Mouse (Mus musculus) retina, embryonic 14.5 days (tissue): ENCODE results near the gene Slc4a3.

Experiments used
- DNase-seq: peaks from one replicate; pipeline ENCODE4 v3.0.0-alpha.2; 2015; ENCODE audit warnings: low spot score

Slc4a3 gene

GRCm38 (mm10) chr1:75560206-75560913 lies 14.3 kb downstream of the Slc4a3 start:
- no peak for DNase-seq

- DNase-seq, result no peak
These were observed 15.3 kb downstream of the Slc4a3 start for GRCm38 (mm10) chr1:75561221-75561897.

GRCm38 (mm10) chr1:75561898-75562238 lies 15.8 kb downstream of the Slc4a3 start:
- DNase-seq, result no peak

- DNase-seq, result no peak
These were observed 18.0 kb downstream of the Slc4a3 start for GRCm38 (mm10) chr1:75564102-75564501.

GRCm38 (mm10) chr1:75564916-75565315 lies 18.9 kb downstream of the Slc4a3 start:
- DNase-seq, result no peak

- no peak for DNase-seq
These were observed 19.6 kb downstream of the Slc4a3 start for GRCm38 (mm10) chr1:75565616-75566015.

- no peak for DNase-seq
These were observed 24.3 kb downstream of the Slc4a3 start for GRCm38 (mm10) chr1:75570403-75570802.

- no peak for DNase-seq
These were observed 26.7 kb downstream of the Slc4a3 start for GRCm38 (mm10) chr1:75572776-75573175.

- no peak for DNase-seq
These were observed 27.6 kb downstream of the Slc4a3 start for GRCm38 (mm10) chr1:75573715-75574114.

- DNase-seq, result no peak
These were observed 28.6 kb downstream of the Slc4a3 start for GRCm38 (mm10) chr1:75574476-75575310.

GRCm38 (mm10) chr1:75581936-75582624 lies 36.0 kb downstream of the Slc4a3 start:
- no peak for DNase-seq

- DNase-seq, result no peak
These were observed 36.5 kb downstream of the Slc4a3 start for GRCm38 (mm10) chr1:75582625-75582956.

GRCm38 (mm10) chr1:75583034-75583433 lies 37.0 kb downstream of the Slc4a3 start:
- no peak for DNase-seq

GRCm38 (mm10) chr1:75586791-75587190 lies 40.7 kb downstream of the Slc4a3 start:
- DNase-seq, result no peak

- no peak for DNase-seq
These were observed 42.0 kb downstream of the Slc4a3 start for GRCm38 (mm10) chr1:75587738-75588719.

GRCm38 (mm10) chr1:75588874-75589273 lies 42.8 kb downstream of the Slc4a3 start:
- no peak for DNase-seq

- DNase-seq, result no peak
These were observed 43.9 kb downstream of the Slc4a3 start for GRCm38 (mm10) chr1:75589983-75590382.

- no peak for DNase-seq
These were observed 47.9 kb downstream of the Slc4a3 start for GRCm38 (mm10) chr1:75593956-75594355.

- DNase-seq, result no peak
These were observed 48.8 kb downstream of the Slc4a3 start for GRCm38 (mm10) chr1:75594836-75595235.

GRCm38 (mm10) chr1:75595930-75596329 lies 49.9 kb downstream of the Slc4a3 start:
- no peak for DNase-seq

GRCm38 (mm10) chr1:75596906-75597305 lies 50.8 kb downstream of the Slc4a3 start:
- no peak for DNase-seq
